Mouse (Mus musculus): Measurements from ENCODE around the gene Cers2.

DNA sequence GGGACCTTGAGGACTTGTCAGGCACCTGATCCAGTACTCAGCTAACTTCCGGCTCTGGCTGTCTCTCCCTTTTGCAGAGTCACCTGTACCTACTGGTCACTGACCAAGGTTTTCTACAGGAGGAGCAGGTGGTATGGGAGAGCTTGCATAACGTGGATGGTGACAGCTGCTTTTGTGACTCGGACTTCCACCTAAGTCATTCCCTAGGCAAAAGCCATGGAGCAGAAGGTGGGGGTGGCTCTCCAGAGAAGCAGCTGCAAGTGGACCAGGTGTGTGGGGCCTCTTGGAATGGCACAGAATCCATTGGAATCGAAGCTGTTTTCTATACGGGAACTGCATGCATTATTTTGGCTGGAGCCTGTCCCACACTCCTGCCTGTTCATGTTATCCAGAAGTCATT lies 19.9 kb upstream of the Cers2 start:
- TF ChIP-seq CTCF (IDR thresholded peaks at IDR 0.05; ENCODE audit: low read depth) = no peak
- no peak for TF ChIP-seq EP300 (IDR thresholded peaks at IDR 0.05; ENCODE audit: low read depth)
